Mouse (Mus musculus) megakaryocyte, embryonic 14.5 days (primary cell): ENCODE data around the gene Ppp3ca. TPM values are rescaled to one million over a fixed set of nuclear protein-coding genes. Genes with fewer than 3 reads are reported as not detected.

ENCODE experiments used
- H3K27me3 ChIP-seq: replicated peaks from 2 replicates; pipeline ENCODE3; 2012; ENCODE audit warnings: inconsistent platforms
- H3K36me3 ChIP-seq: replicated peaks from 2 replicates; pipeline ENCODE3; 2012; ENCODE audit warnings: low read length, inconsistent platforms, mixed read lengths
- H3K4me1 ChIP-seq: 2 replicates; pipeline ENCODE4 v1.6.1; 2012; ENCODE audit warnings: inconsistent platforms
- H3K4me3 ChIP-seq: replicated peaks from 2 replicates; pipeline ENCODE3; 2012; ENCODE audit warnings: moderate library complexity, mild to moderate bottlenecking, inconsistent platforms
- H3K9me3 ChIP-seq: 2 replicates; pipeline ENCODE4 v1.6.1; 2012; ENCODE audit warnings: inconsistent platforms
- FLI1 ChIP-seq: IDR thresholded peaks from 2 replicates; pipeline ENCODE4 v1.6.1; 2012; ENCODE audit warnings: low read length, inconsistent platforms, mixed read lengths
- GATA1 ChIP-seq: IDR thresholded peaks from 3 replicates; pipeline ENCODE4 v1.6.1; 2012; ENCODE audit warnings: mixed read lengths, low read length, inconsistent platforms, borderline replicate concordance
- polyA plus RNA-seq: library from polyadenylated mRNA; stranded (reverse); fragments of >175 nt; gene quantifications from 2 replicates; pipeline ENCODE4 v1.2.3, GENCODE M21; 2012; ENCODE audit warnings: low replicate concordance; ENCODE audit not compliant: insufficient read depth

Gene Ppp3ca
- polyA plus RNA-seq, 1 experiment = 42.7 TPM

DNA sequence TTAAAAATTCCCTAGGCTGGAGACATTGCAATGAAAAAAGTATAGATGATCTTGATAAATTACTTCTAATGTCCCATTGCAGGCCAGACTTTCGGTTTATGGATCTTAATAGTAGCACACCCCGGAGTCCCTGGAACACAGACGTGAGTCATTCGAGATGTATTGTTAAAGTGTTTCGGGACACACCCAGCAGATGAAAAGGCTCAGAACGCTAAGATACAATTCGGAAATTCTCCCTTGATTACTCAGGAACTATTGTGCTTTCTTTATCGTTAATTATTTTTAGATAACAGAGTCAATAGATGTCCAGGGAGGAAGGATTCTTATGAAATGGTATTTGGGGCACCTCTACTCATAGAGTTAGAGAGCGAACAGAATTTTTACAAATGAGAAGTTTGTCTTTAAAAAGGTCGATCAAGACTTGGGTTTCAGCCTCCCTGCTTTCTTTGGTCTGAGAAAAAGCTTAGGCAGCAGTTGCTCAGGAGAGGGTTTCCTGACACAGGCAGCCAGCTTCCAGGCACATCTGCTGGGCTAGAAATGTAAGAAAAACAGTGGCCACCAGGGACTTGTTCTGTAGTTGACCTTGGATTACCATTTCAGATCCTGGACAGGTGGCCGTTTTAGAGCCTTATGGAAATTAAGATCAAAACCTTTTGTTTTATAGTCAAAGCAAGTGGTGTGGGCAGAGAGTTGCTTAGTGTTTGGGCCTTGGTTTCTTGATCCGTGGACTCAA, 34.8 kb downstream of the Ppp3ca start:
- peaks cover 72% of the 10 kb centered on the region for H3K4me1 ChIP-seq
- no peak overlapping the region for H3K4me3 ChIP-seq
- H3K27me3 ChIP-seq = no peaks in the 10 kb centered on the region
- H3K9me3 ChIP-seq = no peaks in the 10 kb centered on the region
- no peaks in the 10 kb centered on the region for H3K36me3 ChIP-seq
- TF ChIP-seq FLI1 (no peak), GATA1 (no peak)

DNA sequence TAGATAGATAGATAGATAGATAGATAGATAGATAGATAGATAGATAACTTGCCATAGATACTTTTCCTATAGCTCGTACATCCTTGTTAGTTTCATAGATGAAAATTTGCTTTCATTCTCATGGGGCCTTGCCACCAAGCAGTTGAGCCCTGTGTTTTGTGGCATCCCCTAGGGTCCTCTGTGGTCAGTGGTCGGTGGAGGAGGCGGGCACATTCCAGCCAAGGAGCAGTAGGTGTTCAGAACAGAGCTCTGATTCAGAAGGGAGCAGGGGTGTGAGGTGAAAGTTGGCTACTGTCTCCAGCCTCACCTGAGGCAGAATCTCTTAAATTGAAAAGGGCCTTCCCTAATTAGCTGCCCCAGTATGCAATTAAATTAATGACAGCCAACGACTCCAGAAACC, 36.1 kb downstream of the Ppp3ca start:
- Histone ChIP-seq H3K4me3 (no peak overlapping the region), H3K36me3 (no peaks in the 10 kb centered on the region), H3K4me1 (peaks cover 70% of the 10 kb centered on the region), H3K9me3 (no peaks in the 10 kb centered on the region), H3K27me3 (no peaks in the 10 kb centered on the region)
- TF ChIP-seq GATA1 (no peak), FLI1 (no peak)

DNA sequence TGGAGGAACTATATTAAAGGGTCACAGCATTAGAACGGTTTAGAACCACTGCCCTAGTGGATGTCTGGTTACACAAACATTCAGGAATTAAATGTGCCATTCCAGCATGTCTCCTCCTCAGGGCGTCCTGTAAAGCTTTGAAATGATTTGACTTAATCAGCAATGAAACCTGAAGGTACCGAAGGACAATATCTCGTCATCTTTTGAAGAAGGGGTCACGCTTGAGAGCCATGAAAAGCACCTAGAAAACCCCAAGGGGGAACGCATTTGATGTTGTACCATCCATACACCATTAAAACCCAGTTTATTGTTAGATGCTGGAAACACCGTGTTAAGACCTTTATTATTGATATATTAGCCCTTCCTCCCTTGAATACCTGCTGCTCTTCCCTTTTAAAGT, 36.8 kb downstream of the Ppp3ca start:
- Histone ChIP-seq H3K4me1 (peaks cover 66% of the 10 kb centered on the region), H3K4me3 (no peak overlapping the region), H3K27me3 (no peaks in the 10 kb centered on the region), H3K9me3 (no peaks in the 10 kb centered on the region), H3K36me3 (peaks cover 3% of the 10 kb centered on the region)
- TF ChIP-seq GATA1 (no peak), FLI1 (no peak)

DNA sequence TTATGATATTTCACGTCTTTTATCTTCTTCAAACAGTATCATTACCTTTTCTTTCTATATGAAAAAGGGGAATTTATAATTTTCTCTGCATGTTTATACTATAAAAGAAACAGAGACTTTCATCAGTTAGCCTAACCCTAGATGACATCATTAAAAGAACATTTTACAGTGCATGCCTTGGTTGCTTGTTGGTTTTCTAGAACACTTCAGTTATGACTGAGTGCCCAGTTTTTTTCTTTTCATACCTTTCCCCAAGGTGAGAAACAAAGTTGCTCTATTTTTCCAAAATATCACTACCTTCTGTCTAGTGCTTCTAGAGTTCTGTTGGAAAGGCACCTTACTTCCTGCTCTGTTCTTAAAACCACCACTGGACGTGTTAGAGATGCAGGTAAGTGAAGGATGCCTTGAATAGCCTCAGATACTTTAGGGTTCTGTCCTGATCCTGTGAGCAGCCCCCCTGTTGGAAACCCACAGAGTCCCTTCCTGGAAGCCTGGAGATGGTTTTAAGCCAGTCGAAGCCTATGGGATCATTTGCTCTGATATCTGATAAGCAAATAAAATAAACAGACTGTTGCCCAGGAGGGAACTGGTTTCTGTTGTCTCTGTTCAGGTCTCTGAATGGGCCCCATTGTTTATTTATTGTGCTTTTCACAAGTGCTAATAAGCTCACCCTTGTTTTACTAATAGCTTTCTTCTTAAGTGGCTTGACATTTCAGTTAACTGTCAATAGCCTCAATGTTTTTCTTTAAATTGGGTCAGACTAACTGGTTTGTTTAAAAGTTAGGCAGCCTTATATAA, 37.5 kb downstream of the Ppp3ca start:
- no peaks in the 10 kb centered on the region for H3K27me3 ChIP-seq
- no peak overlapping the region for H3K4me3 ChIP-seq
- no peaks in the 10 kb centered on the region for H3K9me3 ChIP-seq
- TF ChIP-seq FLI1 (no peak), GATA1 (no peak)
- H3K4me1 ChIP-seq = peaks cover 62% of the 10 kb centered on the region
- peaks cover 5% of the 10 kb centered on the region for H3K36me3 ChIP-seq

DNA sequence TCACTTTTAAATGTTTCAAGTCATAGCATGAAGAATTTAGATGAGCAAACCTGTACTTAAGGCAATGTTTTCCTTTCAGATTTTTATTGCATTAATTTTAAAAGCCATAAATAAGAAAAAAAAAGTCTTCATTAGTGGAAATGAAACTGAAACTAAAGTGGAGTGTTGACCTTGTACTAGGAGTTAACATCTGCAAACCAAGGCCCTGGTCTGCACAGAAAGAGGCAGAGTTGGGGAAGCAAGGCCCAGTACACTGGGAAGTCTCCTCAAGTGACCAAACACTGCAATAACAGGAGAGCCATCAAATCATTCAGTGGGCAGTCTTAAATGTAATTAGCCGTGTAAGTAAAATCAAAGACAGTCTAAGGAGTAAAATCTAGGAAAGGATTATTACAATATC, 38.3 kb downstream of the Ppp3ca start:
- TF ChIP-seq GATA1 (no peak), FLI1 (no peak)
- Histone ChIP-seq H3K27me3 (no peaks in the 10 kb centered on the region), H3K9me3 (no peaks in the 10 kb centered on the region), H3K4me3 (peak overlapping the region; percentile 84), H3K36me3 (peaks cover 5% of the 10 kb centered on the region), H3K4me1 (peaks cover 62% of the 10 kb centered on the region)

DNA sequence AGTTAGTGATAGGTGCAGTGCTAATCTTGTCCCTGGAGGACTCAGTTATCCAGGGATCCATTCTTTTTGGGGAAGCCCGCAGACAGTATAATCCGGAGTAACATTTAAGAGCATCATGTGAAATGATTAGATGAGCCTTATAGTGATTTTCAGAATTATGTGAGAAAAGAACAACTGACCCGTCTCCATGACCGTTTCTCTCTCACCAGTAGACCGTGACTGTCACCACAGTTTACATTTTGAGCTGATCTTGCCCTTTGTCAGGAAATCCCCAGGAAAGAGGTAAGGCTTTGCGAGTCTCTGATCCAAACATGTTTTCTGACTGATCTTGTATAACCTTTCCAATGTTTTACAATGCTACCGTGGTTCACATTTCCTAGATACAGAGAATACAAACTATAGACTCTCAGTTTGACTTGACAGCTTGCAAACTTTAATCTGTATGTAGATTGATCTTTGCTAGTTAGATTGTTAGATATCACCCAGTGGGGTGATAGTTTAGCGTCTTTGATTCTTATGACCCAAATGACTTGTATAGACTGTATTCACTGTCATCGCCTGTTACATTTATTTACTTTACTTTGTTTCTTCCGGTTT, 40.5 kb downstream of the Ppp3ca start:
- TF ChIP-seq GATA1 (no peak), FLI1 (no peak)
- peaks cover 55% of the 10 kb centered on the region for H3K4me1 ChIP-seq

DNA sequence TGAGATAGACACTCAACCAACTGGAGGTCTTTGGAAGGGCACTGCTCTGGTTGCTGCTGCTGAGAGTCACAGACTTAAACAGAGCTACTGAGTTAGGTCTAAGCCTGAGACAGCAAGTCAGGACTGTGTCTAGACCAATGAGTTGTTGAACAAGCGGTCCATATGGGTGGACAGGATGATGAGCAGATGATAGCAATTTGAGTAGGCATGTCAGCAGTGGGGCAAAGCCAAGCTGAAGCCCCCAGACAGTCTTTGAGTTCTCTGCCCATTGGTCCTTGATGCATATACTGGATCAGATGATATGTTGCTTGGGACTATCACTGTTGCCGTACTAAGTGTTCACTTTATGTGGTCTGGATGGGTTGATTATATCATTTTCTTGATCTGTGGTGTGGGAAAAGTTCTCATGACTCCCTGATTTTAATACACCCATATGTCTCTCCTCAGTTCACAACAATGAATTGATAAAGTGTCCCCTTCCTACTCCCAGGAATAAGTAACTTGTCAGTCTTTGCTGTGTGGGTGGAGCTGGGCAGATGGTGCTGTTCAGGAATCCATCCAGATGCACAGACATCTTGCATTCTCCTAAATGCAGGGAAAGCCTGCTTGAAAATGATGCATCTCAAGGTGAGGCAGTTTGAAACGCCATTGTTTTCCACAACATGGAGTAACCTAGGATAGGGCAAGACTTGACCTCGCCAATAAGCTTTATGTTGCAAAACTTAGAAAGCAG, 44.5 kb downstream of the Ppp3ca start:
- Histone ChIP-seq H3K4me3 (no peak overlapping the region), H3K36me3 (peaks cover 13% of the 10 kb centered on the region), H3K4me1 (peaks cover 33% of the 10 kb centered on the region), H3K9me3 (no peaks in the 10 kb centered on the region), H3K27me3 (no peaks in the 10 kb centered on the region)
- TF ChIP-seq GATA1 = no peak

More for the DNA sequence above, 40.5 kb downstream of the Ppp3ca start:
- Histone ChIP-seq H3K36me3 (peaks cover 7% of the 10 kb centered on the region), H3K9me3 (no peaks in the 10 kb centered on the region), H3K27me3 (no peaks in the 10 kb centered on the region), H3K4me3 (no peak overlapping the region)

DNA sequence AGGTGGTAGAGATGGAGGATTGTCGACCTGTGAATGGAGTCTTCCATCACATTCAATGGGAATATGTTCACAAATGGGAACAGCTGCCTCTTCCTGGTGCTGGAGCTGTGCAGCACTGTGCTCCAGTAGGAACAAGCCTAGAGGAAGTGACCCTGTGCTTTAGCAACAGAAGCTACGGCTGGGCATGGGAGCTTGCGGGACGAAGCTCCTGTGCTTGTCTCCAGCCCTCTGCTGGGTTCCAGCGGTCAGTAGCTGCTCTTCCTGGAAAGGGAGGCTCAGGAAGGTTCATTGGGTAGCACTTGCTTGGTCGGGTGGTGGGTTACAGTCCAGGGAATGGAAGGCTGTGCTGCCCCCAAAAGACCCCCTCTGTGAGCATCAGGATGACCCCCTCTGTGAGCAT, 46.3 kb downstream of the Ppp3ca start:
- H3K9me3 ChIP-seq = no peaks in the 10 kb centered on the region
- peaks cover 26% of the 10 kb centered on the region for H3K4me1 ChIP-seq
- no peaks in the 10 kb centered on the region for H3K27me3 ChIP-seq
- no peak overlapping the region for H3K4me3 ChIP-seq
- H3K36me3 ChIP-seq = peaks cover 13% of the 10 kb centered on the region
- no peak for TF ChIP-seq GATA1
- TF ChIP-seq FLI1 = no peak

DNA sequence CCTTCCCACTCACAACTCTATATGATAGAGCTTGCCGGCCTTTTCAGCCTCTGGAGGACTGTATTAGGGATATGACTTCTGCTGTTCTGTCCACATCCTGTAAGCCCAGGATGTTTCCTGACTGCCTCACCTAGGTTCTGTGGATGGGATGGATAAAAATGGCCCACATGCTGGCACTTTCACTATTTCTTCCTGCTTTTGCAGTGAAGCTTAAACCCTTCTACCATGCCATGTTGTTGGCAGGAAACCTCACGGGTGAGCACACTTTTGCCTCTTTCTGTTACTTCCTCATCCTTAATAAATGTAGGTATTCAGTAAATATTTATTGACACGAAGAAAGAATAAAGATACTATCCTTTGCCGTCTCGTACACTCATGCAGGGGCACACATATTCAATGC, 48.5 kb downstream of the Ppp3ca start:
- Histone ChIP-seq H3K36me3 (peaks cover 8% of the 10 kb centered on the region), H3K9me3 (no peaks in the 10 kb centered on the region), H3K4me3 (no peak overlapping the region), H3K4me1 (peaks cover 33% of the 10 kb centered on the region), H3K27me3 (no peaks in the 10 kb centered on the region)
- no peak for TF ChIP-seq FLI1
- no peak for TF ChIP-seq GATA1
